Mouse (Mus musculus): Measurements from ENCODE around the gene Hoxc10. TPM values are rescaled to one million over a fixed set of nuclear protein-coding genes. Genes with fewer than 3 reads are reported as not detected.

Hoxc10 gene
- not detected in 2 replicates for polyA plus RNA-seq (2015; fragmentation: Nextera tagmentation; extraction: Ambion mirVana)

GRCm38 (mm10) chr15:102966776-102967311, at the start of gene Hoxc10:
TSS of gene Hoxc10 (plus strand) at chr15:102966796.
- Histone ChIP-seq H3K27me3 (peaks cover 96% of the 10 kb centered on the region), H3K9ac (no peak within 1 kb of the TSS), H3K4me3 (0 out of 2 replicates have a peak within 1 kb of the TSS, but pooled peaks have one; percentile 2), H3K4me1 (replicated peaks) (no peaks in the 10 kb centered on the region), H3K36me3 (no peaks in the 10 kb centered on the region), H3K27ac (replicated peaks) (no peak within 1 kb of the TSS), H3K4me2 (peak within 1 kb of the TSS; percentile 18; the same call in 1 of the 2 replicates), H3K9me3 (no peaks in the 10 kb centered on the region)
- 4% methylated on average over 27 of the region's 27 CpGs for whole genome bisulfite sequencing
- ATAC-seq (ENCODE audit: low FRiP score, low read depth), result no peak

DNA sequence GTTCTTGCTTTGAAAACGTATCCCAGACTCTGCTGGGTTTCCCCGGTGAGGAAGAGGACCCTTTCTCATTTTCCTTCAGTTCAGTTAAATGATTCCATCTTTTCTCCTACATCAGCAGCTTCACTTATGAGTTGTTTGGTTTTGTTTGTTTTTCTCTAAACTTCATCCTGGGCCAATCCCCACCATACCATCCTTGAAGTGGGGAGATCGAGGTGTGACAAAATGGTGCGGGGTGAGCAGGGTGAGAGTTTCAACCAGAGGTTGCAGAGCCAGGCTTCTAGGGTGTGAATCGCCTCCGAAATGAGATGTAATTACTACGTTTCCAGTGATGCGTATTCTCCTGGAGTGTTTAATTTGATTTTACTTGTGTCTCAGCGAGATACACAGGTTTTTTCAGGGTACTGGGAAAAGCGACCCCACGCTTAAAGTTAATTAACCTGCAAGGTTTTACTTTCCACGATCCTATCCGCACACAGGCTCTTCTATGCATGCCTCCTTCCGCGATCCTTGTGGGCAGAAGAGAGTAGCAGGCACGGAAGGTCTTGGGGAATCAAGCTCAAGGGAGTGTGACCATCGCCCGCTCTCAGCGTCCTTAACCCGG, 48.5 kb upstream of the Hoxc10 start:
- Histone ChIP-seq H3K9me3 (no peaks in the 10 kb centered on the region), H3K9ac (no peak overlapping the region), H3K4me1 (replicated peaks) (0 out of 2 replicates have a peak, but pooled peaks cover 3% of the 10 kb centered on the region), H3K36me3 (no peaks in the 10 kb centered on the region), H3K4me3 (no peak overlapping the region), H3K4me2 (no peak overlapping the region), H3K27me3 (peaks cover 93% of the 10 kb centered on the region), H3K27ac (replicated peaks) (no peak overlapping the region)
- 1% methylated on average over 20 of the region's 20 CpGs for WGBS
- no peak for ATAC-seq (ENCODE audit: low FRiP score, low read depth)

DNA sequence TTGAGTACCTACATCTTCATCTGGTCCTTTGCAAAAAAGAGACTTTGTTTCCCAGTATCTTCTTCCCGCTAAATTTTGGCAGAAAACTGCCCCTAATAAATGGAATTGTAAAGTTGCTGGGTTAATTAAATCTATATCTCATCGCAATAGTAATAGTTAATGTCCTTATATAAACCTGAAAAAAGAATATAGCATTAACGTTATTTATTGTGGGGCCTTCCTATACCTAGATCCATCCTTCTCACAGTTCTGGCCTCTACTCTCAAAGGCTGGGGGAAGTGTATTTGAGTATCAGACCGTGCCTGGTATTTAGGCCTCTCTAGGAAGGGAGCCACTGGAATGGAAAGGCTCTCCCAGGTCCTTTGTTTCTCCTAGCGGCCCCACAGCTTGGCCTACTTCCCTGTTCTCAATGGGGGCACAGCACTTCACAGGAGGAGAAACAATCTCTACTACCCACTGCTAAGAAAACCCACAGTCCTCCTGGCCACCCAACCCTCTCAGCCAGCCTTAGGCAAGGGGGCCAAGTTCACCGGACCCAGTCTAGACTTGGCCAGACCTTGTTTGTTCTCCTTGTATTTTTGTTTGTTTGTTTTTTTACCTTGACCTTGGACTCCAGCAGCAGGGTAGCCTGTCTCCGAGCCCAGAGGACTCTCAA, 47.9 kb upstream of the Hoxc10 start:
- Histone ChIP-seq H3K27ac (replicated peaks) (no peak overlapping the region), H3K4me2 (no peak overlapping the region), H3K4me1 (replicated peaks) (0 out of 2 replicates have a peak, but pooled peaks cover 3% of the 10 kb centered on the region), H3K9me3 (no peaks in the 10 kb centered on the region), H3K9ac (no peak overlapping the region), H3K4me3 (no peak overlapping the region), H3K27me3 (peaks cover 93% of the 10 kb centered on the region), H3K36me3 (no peaks in the 10 kb centered on the region)
- 2% methylated on average over 7 of the region's 7 CpGs for WGBS
- no peak for ATAC-seq (ENCODE audit: low FRiP score, low read depth)

GRCm38 (mm10) chr15:102919336-102920180, 47.0 kb upstream of the Hoxc10 start:
- Histone ChIP-seq H3K4me1 (replicated peaks) (0 out of 2 replicates have a peak, but pooled peaks cover 3% of the 10 kb centered on the region), H3K4me3 (no peak overlapping the region), H3K27ac (replicated peaks) (no peak overlapping the region), H3K9me3 (no peaks in the 10 kb centered on the region), H3K36me3 (no peaks in the 10 kb centered on the region), H3K27me3 (peaks cover 95% of the 10 kb centered on the region), H3K9ac (no peak overlapping the region), H3K4me2 (no peak overlapping the region)
- 1% methylated on average over 12 of the region's 12 CpGs for WGBS
- no peak for ATAC-seq (ENCODE audit: low FRiP score, low read depth)

DNA sequence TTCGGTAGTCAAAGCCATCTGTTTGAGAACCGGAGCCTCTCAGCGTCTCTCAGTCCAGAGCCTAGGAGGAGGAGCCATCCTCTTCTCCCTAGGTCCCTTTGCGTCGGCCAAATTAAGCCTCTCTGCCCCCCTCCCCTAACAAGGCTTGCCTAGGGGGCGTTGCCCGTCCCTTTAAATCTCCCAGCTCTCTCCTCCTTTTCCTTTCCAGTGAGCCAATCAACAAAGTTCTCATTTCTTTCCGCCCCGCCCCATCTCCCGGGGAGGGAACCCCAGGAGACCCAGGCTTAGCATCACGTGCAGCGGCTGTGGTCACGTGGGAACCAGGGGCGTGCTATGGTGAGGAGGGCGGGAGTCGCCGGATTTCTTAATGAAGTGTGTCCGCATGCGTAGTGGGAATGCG, 46.0 kb upstream of the Hoxc10 start:
- Histone ChIP-seq H3K27ac (replicated peaks) (no peak overlapping the region), H3K4me1 (replicated peaks) (0 out of 2 replicates have a peak, but pooled peaks cover 3% of the 10 kb centered on the region), H3K9ac (no peak overlapping the region), H3K9me3 (no peaks in the 10 kb centered on the region), H3K4me3 (peak overlapping the region; percentile 5; the same call in 1 of the 2 replicates), H3K36me3 (no peaks in the 10 kb centered on the region), H3K4me2 (peak overlapping the region; percentile 27; the same call in 1 of the 2 replicates), H3K27me3 (peaks cover 94% of the 10 kb centered on the region)
- under 1% methylated on average over 20 of the region's 20 CpGs for WGBS
- no peak for ATAC-seq (ENCODE audit: low FRiP score, low read depth)

- Histone ChIP-seq H3K4me1 (replicated peaks) (0 out of 2 replicates have a peak, but pooled peaks cover 3% of the 10 kb centered on the region), H3K9ac (no peak within 1 kb of the TSS), H3K27me3 (peaks cover 94% of the 10 kb centered on the region), H3K27ac (replicated peaks) (no peak within 1 kb of the TSS), H3K4me2 (peak within 1 kb of the TSS; percentile 27; the same call in 1 of the 2 replicates), H3K36me3 (no peaks in the 10 kb centered on the region), H3K9me3 (no peaks in the 10 kb centered on the region), H3K4me3 (peak within 1 kb of the TSS; percentile 5; the same call in 1 of the 2 replicates)
- 2% methylated on average over 73 of the region's 88 CpGs for WGBS
- no peak for ATAC-seq (ENCODE audit: low FRiP score, low read depth)
These were observed 45.3 kb upstream of the Hoxc10 start, which contains the start of gene Hoxc13 for GRCm38 (mm10) chr15:102921053-102922011. TSS of gene Hoxc13 (plus strand) at chr15:102921103.

GRCm38 (mm10) chr15:102922012-102922362, 44.6 kb upstream of the Hoxc10 start:
- Histone ChIP-seq H3K27ac (replicated peaks) (no peak overlapping the region), H3K4me1 (replicated peaks) (0 out of 2 replicates have a peak, but pooled peaks cover 3% of the 10 kb centered on the region), H3K27me3 (peaks cover 94% of the 10 kb centered on the region), H3K4me3 (no peak overlapping the region), H3K4me2 (no peak overlapping the region), H3K36me3 (no peaks in the 10 kb centered on the region), H3K9me3 (no peaks in the 10 kb centered on the region), H3K9ac (no peak overlapping the region)
- no peak for ATAC-seq (ENCODE audit: low FRiP score, low read depth)
- WGBS, result under 1% methylated on average over 24 of the region's 24 CpGs

GRCm38 (mm10) chr15:102922636-102923500, 43.7 kb upstream of the Hoxc10 start:
- WGBS, result 8% methylated on average over 6 of the region's 6 CpGs
- Histone ChIP-seq H3K36me3 (no peaks in the 10 kb centered on the region), H3K4me1 (replicated peaks) (0 out of 2 replicates have a peak, but pooled peaks cover 3% of the 10 kb centered on the region), H3K9me3 (no peaks in the 10 kb centered on the region), H3K27ac (replicated peaks) (no peak overlapping the region), H3K27me3 (peaks cover 93% of the 10 kb centered on the region), H3K4me2 (no peak overlapping the region), H3K9ac (no peak overlapping the region), H3K4me3 (no peak overlapping the region)
- no peak for ATAC-seq (ENCODE audit: low FRiP score, low read depth)

DNA sequence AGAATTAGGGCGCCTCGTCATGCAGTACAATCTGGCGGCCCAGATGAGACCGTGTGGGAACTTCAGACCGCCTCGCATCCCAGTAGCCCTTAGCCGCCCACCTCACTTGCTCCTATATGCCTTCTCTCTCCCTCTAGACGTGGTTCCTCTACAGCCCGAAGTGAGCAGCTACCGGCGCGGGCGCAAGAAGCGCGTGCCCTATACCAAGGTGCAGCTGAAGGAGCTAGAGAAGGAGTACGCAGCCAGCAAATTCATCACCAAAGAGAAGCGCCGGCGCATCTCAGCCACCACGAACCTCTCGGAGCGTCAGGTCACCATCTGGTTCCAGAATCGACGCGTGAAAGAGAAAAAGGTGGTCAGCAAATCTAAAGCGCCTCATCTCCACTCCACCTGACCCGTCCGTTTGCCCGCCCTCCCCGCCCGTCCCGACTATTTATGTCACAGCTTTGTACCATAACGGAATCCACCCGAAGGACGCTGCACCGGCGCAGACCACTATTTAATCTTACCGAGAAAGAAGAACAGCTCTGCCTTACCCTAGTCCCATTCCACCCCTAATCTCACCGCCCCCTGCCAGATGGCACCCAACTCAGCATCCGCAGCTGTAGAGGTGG, 39.5 kb upstream of the Hoxc10 start:
- H3K4me2 ChIP-seq, result no peak overlapping the region
- no peaks in the 10 kb centered on the region for H3K9me3 ChIP-seq
- ATAC-seq (ENCODE audit: low FRiP score, low read depth), result no peak
- under 1% methylated on average over 40 of the region's 40 CpGs for WGBS
- H3K36me3 ChIP-seq, result no peaks in the 10 kb centered on the region
- H3K9ac ChIP-seq, result no peak overlapping the region
- no peak overlapping the region for H3K4me3 ChIP-seq
- H3K27ac ChIP-seq (replicated peaks), result no peak overlapping the region
- peaks cover 95% of the 10 kb centered on the region for H3K27me3 ChIP-seq
- no peaks in the 10 kb centered on the region for H3K4me1 ChIP-seq (replicated peaks)
